In genomic region chr11:87748132-87749119, GRCm38 (mm10) we compare ENCODE assay signal across 1 mouse cellular context.
TF ChIP-seq lines count a peak whose summit lies in the region.

No protein-coding gene starts in this region.

TF ChIP-seq in MEL, 35 proteins besides CTCF, POLR2A, EP300 and RAD21 (continued from another document):
- peak; percentile 93 for TF ChIP-seq TBP (IDR thresholded peaks at IDR 0.05; ENCODE audit: low read depth, low read length)
- TF ChIP-seq POLR2AphosphoS5 (IDR thresholded peaks at IDR 0.05; ENCODE audit: borderline replicate concordance, low read depth, low read length): peak; percentile 14; the same call in 1 of the 2 replicates
- peak; percentile 68 for TF ChIP-seq TAL1 (IDR thresholded peaks at IDR 0.05; ENCODE audit: low read length)
